Mouse (Mus musculus): Measurements from ENCODE around the gene Lenep.

DNA sequence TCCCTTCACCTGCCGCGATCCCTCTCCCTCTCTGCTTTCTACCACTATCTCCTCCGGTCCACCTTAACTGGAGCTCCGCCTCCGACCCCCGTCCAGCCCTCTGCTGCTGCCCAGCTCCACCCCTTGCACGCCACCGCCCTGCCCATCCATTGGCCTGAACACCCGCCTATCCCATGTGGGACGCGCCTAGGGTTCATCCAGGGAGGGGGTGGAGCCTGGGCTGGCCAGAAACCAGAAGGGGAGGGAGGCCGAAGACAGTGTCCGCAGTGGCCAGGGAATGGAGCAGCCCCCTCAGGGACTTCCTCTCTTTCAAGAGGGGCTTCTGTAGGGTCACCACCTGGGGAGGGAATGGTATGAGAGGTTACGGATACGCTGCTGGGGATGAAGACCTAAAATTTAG is 9.0 kb downstream of the Lenep start:
- TF ChIP-seq CTCF (IDR thresholded peaks at IDR 0.05; ENCODE audit: borderline replicate concordance, insufficient read depth, low read length) (no peak), POLR2A (IDR thresholded peaks at IDR 0.05; ENCODE audit: low read depth, low read length) (no peak)
